Mouse (Mus musculus): ENCODE results near the gene Pde3a. TPM values are rescaled to one million over a fixed set of nuclear protein-coding genes. Genes with fewer than 3 reads are reported as not detected.

Gene Pde3a
- polyA plus RNA-seq, 1 experiment from 2014 or later, result 26.9 TPM

DNA sequence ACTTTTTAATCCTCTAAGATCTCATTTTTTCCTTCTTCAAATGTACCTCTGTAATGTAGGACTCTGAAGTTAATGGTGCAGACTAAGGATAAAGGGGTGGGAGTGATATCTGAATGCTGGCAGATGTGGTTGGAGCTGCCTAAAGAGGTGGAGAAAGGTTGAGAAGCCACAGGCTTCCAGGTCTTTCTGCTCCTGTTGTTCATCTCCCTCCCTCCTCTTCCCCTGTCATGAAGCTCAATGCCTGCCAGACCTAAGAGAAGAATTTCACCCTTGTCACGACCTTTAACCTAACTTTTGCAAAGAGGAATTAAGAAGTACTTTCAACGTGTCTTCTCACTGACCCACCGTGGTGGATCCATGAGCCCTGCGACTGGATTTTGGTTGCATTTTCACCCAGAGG lies 87.4 kb downstream of the Pde3a start:
- Histone ChIP-seq H3K9ac (ENCODE audit: low read length) (no peak overlapping the region), H3K4me1 (replicated peaks; ENCODE audit: control insufficient read depth, insufficient read depth, low read length) (0 out of 2 replicates have a peak, but pooled peaks cover 11% of the 10 kb centered on the region), H3K27me3 (replicated peaks; ENCODE audit: control insufficient read depth, insufficient read depth, low read length) (no peaks in the 10 kb centered on the region), H3K4me3 (ENCODE audit: low read depth, low read length) (no peak overlapping the region), H3K9me3 (ENCODE audit: control insufficient read depth, low read length) (no peaks in the 10 kb centered on the region), H3K27ac (ENCODE audit: low read depth) (no peak overlapping the region), H3K36me3 (ENCODE audit: control insufficient read depth, insufficient read depth, low read length) (no peaks in the 10 kb centered on the region), H3K4me2 (ENCODE audit: low read length) (no peak overlapping the region)
- WGBS, result 39% methylated on average over 4 of the region's 4 CpGs
- DNase-seq (ENCODE audit: low spot score), result no peak
- no peak for ATAC-seq (replicated peaks; ENCODE audit: low FRiP score, low TSS enrichment, low read depth)

GRCm38 (mm10) chr6:141337673-141338072 lies 88.6 kb downstream of the Pde3a start:
- Histone ChIP-seq H3K36me3 (ENCODE audit: control insufficient read depth, insufficient read depth, low read length) (no peaks in the 10 kb centered on the region), H3K4me2 (ENCODE audit: low read length) (no peak overlapping the region), H3K4me1 (replicated peaks; ENCODE audit: control insufficient read depth, insufficient read depth, low read length) (0 out of 2 replicates have a peak, but pooled peaks cover 9% of the 10 kb centered on the region), H3K27me3 (replicated peaks; ENCODE audit: control insufficient read depth, insufficient read depth, low read length) (no peaks in the 10 kb centered on the region), H3K9me3 (ENCODE audit: control insufficient read depth, low read length) (no peaks in the 10 kb centered on the region), H3K4me3 (ENCODE audit: low read depth, low read length) (no peak overlapping the region), H3K9ac (ENCODE audit: low read length) (no peak overlapping the region), H3K27ac (ENCODE audit: low read depth) (no peak overlapping the region)
- WGBS, result 60% methylated on average over 8 of the region's 8 CpGs
- DNase-seq (ENCODE audit: low spot score) (no peak), ATAC-seq (replicated peaks; ENCODE audit: low FRiP score, low TSS enrichment, low read depth) (no peak)

GRCm38 (mm10) chr6:141341385-141341784 lies 92.3 kb downstream of the Pde3a start:
- H3K4me2 ChIP-seq (ENCODE audit: low read length), result no peak overlapping the region
- no peak overlapping the region for H3K9ac ChIP-seq (ENCODE audit: low read length)
- H3K4me1 ChIP-seq (replicated peaks; ENCODE audit: control insufficient read depth, insufficient read depth, low read length), result 0 out of 2 replicates have a peak, but pooled peaks cover 5% of the 10 kb centered on the region
- H3K27ac ChIP-seq (ENCODE audit: low read depth), result no peak overlapping the region
- no peaks in the 10 kb centered on the region for H3K27me3 ChIP-seq (replicated peaks; ENCODE audit: control insufficient read depth, insufficient read depth, low read length)
- no peaks in the 10 kb centered on the region for H3K36me3 ChIP-seq (ENCODE audit: control insufficient read depth, insufficient read depth, low read length)
- DNase-seq (ENCODE audit: low spot score) (no peak), ATAC-seq (replicated peaks; ENCODE audit: low FRiP score, low TSS enrichment, low read depth) (no peak)
- 51% methylated on average over 2 of the region's 2 CpGs for WGBS
- no peaks in the 10 kb centered on the region for H3K9me3 ChIP-seq (ENCODE audit: control insufficient read depth, low read length)
- no peak overlapping the region for H3K4me3 ChIP-seq (ENCODE audit: low read depth, low read length)

- Histone ChIP-seq H3K27me3 (replicated peaks; ENCODE audit: control insufficient read depth, insufficient read depth, low read length) (no peaks in the 10 kb centered on the region), H3K4me1 (replicated peaks; ENCODE audit: control insufficient read depth, insufficient read depth, low read length) (peaks cover 12% of the 10 kb centered on the region), H3K9me3 (ENCODE audit: control insufficient read depth, low read length) (no peaks in the 10 kb centered on the region), H3K27ac (ENCODE audit: low read depth) (no peak overlapping the region), H3K4me3 (ENCODE audit: low read depth, low read length) (no peak overlapping the region), H3K4me2 (ENCODE audit: low read length) (no peak overlapping the region), H3K36me3 (ENCODE audit: control insufficient read depth, insufficient read depth, low read length) (no peaks in the 10 kb centered on the region), H3K9ac (ENCODE audit: low read length) (no peak overlapping the region)
- ATAC-seq (replicated peaks; ENCODE audit: low FRiP score, low TSS enrichment, low read depth), result no peak
- no peak for DNase-seq (ENCODE audit: low spot score)
- 46% methylated on average over 4 of the region's 4 CpGs for WGBS
Observed at GRCm38 (mm10) chr6:141347870-141348269, 98.8 kb downstream of the Pde3a start.

- ATAC-seq (replicated peaks; ENCODE audit: low FRiP score, low TSS enrichment, low read depth) (no peak), DNase-seq (ENCODE audit: low spot score) (no peak)
- H3K4me1 ChIP-seq (replicated peaks; ENCODE audit: control insufficient read depth, insufficient read depth, low read length), result peaks cover 12% of the 10 kb centered on the region
- H3K9me3 ChIP-seq (ENCODE audit: control insufficient read depth, low read length), result no peaks in the 10 kb centered on the region
- no peak overlapping the region for H3K9ac ChIP-seq (ENCODE audit: low read length)
- peak overlapping the region; percentile 29; the same call in 1 of the 2 replicates for H3K27ac ChIP-seq (ENCODE audit: low read depth)
- H3K27me3 ChIP-seq (replicated peaks; ENCODE audit: control insufficient read depth, insufficient read depth, low read length), result no peaks in the 10 kb centered on the region
- 54% methylated on average over 9 of the region's 9 CpGs for WGBS
- H3K4me2 ChIP-seq (ENCODE audit: low read length), result peak overlapping the region; percentile 13; the same call in 1 of the 2 replicates
- H3K36me3 ChIP-seq (ENCODE audit: control insufficient read depth, insufficient read depth, low read length), result no peaks in the 10 kb centered on the region
- H3K4me3 ChIP-seq (ENCODE audit: low read depth, low read length), result no peak overlapping the region
Observed at GRCm38 (mm10) chr6:141348542-141348941, 99.5 kb downstream of the Pde3a start.

GRCm38 (mm10) chr6:141350261-141350660 lies 101.2 kb downstream of the Pde3a start:
- Histone ChIP-seq H3K27ac (ENCODE audit: low read depth) (no peak overlapping the region), H3K27me3 (replicated peaks; ENCODE audit: control insufficient read depth, insufficient read depth, low read length) (no peaks in the 10 kb centered on the region), H3K4me3 (ENCODE audit: low read depth, low read length) (no peak overlapping the region), H3K36me3 (ENCODE audit: control insufficient read depth, insufficient read depth, low read length) (no peaks in the 10 kb centered on the region), H3K9me3 (ENCODE audit: control insufficient read depth, low read length) (no peaks in the 10 kb centered on the region), H3K4me2 (ENCODE audit: low read length) (no peak overlapping the region), H3K9ac (ENCODE audit: low read length) (no peak overlapping the region), H3K4me1 (replicated peaks; ENCODE audit: control insufficient read depth, insufficient read depth, low read length) (peaks cover 12% of the 10 kb centered on the region)
- ATAC-seq (replicated peaks; ENCODE audit: low FRiP score, low TSS enrichment, low read depth) (no peak), DNase-seq (ENCODE audit: low spot score) (no peak)
- WGBS, result 93% methylated on average over 5 of the region's 5 CpGs

- DNase-seq (ENCODE audit: low spot score) (no peak), ATAC-seq (replicated peaks; ENCODE audit: low FRiP score, low TSS enrichment, low read depth) (no peak)
- Histone ChIP-seq H3K4me1 (replicated peaks; ENCODE audit: control insufficient read depth, insufficient read depth, low read length) (peaks cover 12% of the 10 kb centered on the region), H3K4me3 (ENCODE audit: low read depth, low read length) (no peak overlapping the region), H3K4me2 (ENCODE audit: low read length) (no peak overlapping the region), H3K9me3 (ENCODE audit: control insufficient read depth, low read length) (no peaks in the 10 kb centered on the region), H3K27me3 (replicated peaks; ENCODE audit: control insufficient read depth, insufficient read depth, low read length) (no peaks in the 10 kb centered on the region), H3K9ac (ENCODE audit: low read length) (no peak overlapping the region), H3K27ac (ENCODE audit: low read depth) (no peak overlapping the region), H3K36me3 (ENCODE audit: control insufficient read depth, insufficient read depth, low read length) (no peaks in the 10 kb centered on the region)
- WGBS, result 41% methylated on average over 6 of the region's 6 CpGs
Observed at GRCm38 (mm10) chr6:141352277-141352676, 103.2 kb downstream of the Pde3a start.

GRCm38 (mm10) chr6:141363664-141364063 lies 114.6 kb downstream of the Pde3a start:
- H3K4me2 ChIP-seq (ENCODE audit: low read length), result no peak overlapping the region
- H3K9me3 ChIP-seq (ENCODE audit: control insufficient read depth, low read length), result no peaks in the 10 kb centered on the region
- no peaks in the 10 kb centered on the region for H3K27me3 ChIP-seq (replicated peaks; ENCODE audit: control insufficient read depth, insufficient read depth, low read length)
- no peak overlapping the region for H3K9ac ChIP-seq (ENCODE audit: low read length)
- 98% methylated on average over 3 of the region's 3 CpGs for WGBS
- DNase-seq (ENCODE audit: low spot score) (no peak), ATAC-seq (replicated peaks; ENCODE audit: low FRiP score, low TSS enrichment, low read depth) (no peak)
- H3K36me3 ChIP-seq (ENCODE audit: control insufficient read depth, insufficient read depth, low read length), result no peaks in the 10 kb centered on the region
- H3K4me1 ChIP-seq (replicated peaks; ENCODE audit: control insufficient read depth, insufficient read depth, low read length), result no peaks in the 10 kb centered on the region
- H3K27ac ChIP-seq (ENCODE audit: low read depth), result no peak overlapping the region
- no peak overlapping the region for H3K4me3 ChIP-seq (ENCODE audit: low read depth, low read length)

DNA sequence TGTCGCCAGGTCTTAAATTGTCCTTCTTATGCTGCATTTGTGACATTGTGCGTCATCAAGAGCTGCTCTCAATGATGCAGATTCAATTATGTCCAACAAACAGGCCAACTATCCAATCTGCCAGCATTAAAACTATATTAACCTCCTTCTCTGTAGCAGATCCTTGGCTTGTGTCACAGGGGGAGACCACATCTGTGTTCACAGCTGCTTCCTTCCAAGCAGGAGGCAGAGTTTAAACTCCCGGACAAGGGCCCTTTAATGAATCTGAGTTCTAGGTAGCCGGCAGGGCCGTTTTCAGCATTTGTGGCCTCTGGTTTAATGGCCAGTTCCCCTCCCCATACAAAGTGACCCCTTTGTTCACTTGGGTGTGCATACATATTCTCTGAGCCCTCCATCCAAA lies 118.0 kb downstream of the Pde3a start:
- DNase-seq (ENCODE audit: low spot score) (no peak), ATAC-seq (replicated peaks; ENCODE audit: low FRiP score, low TSS enrichment, low read depth) (no peak)
- WGBS, result 77% methylated on average over 5 of the region's 5 CpGs
- Histone ChIP-seq H3K4me1 (replicated peaks; ENCODE audit: control insufficient read depth, insufficient read depth, low read length) (no peaks in the 10 kb centered on the region), H3K4me3 (ENCODE audit: low read depth, low read length) (no peak overlapping the region), H3K9me3 (ENCODE audit: control insufficient read depth, low read length) (no peaks in the 10 kb centered on the region), H3K9ac (ENCODE audit: low read length) (no peak overlapping the region), H3K27ac (ENCODE audit: low read depth) (no peak overlapping the region), H3K4me2 (ENCODE audit: low read length) (no peak overlapping the region), H3K27me3 (replicated peaks; ENCODE audit: control insufficient read depth, insufficient read depth, low read length) (no peaks in the 10 kb centered on the region), H3K36me3 (ENCODE audit: control insufficient read depth, insufficient read depth, low read length) (no peaks in the 10 kb centered on the region)
